Mouse (Mus musculus) spleen, postnatal 14 days (tissue): Measurements from ENCODE around the gene Sept14.
"Not testable (repeated sequence)": the region's sequence is repeated elsewhere in the genome, so short reads cannot be mapped to it uniquely, and the experiment has no call there.

ENCODE experiments used
- DNase-seq, 2 experiments: peaks; one replicate each; pipeline ENCODE4 v3.0.0; 2021 to 2022; ENCODE audit warnings: low spot score in 2 of 2

The Sept14 gene

DNA sequence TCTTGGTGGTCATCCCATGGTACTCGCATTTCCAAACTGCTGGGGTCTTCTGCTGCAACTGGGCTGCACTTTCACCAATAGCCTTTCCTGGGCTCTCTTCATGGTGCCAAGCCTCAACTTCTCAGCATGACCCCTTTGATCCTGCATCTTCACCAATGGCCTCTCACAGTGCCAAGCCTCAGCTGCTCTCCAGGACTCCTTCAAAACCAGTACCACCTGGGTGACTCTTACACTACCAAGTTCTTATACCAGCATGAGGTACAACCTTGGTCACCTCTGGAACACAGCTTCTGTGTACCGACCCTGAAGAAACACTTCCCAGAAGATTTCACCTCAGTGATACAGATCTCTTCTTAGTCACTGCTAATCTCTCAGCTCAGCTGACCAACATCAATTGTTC is at the start of gene Sept14:
Sept14 (minus strand) TSS at position 101 of the 400 bp plus-strand sequence.
- no peak for DNase-seq

DNA sequence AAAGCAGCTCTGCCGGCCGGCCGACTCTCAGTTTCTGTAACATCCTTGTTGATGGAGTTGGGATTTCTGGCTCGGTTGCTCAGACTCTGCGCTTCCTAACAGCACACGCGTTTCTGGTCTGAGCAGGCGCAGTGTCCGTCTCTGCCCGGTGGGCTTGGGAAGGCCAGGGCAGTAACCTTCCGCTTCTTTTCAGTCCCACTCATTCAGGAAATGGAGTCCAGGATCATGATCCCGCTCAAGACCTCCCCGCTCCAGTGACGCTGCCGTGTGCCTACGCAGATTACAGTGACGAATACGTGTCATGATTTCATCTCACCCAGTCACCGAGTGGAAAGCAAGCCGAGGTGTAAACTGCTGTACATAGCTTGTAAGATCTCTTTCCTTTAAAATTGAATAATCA is 48.6 kb upstream of the Sept14 start:
- no peak for DNase-seq

DNA sequence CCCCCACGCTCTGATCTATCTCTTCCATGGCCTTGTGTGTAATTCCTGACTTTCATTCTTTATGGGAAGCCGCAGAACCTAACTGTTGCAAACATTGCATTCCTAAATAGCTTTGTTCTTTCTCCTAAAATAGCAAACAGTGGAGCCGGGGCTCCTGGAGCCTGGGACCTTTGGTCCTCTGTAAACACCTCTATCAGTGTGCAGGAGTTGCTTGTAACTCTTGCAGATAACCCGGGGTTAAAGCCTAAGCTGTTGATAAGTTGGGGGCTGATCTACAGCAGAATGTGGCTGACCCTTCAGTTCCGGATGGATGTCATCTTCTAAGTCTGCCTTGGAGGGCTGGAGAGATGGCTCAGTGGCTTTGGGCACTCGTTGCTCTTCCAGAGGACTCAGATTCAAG is 35.7 kb upstream of the Sept14 start:
- no peak for DNase-seq

DNA sequence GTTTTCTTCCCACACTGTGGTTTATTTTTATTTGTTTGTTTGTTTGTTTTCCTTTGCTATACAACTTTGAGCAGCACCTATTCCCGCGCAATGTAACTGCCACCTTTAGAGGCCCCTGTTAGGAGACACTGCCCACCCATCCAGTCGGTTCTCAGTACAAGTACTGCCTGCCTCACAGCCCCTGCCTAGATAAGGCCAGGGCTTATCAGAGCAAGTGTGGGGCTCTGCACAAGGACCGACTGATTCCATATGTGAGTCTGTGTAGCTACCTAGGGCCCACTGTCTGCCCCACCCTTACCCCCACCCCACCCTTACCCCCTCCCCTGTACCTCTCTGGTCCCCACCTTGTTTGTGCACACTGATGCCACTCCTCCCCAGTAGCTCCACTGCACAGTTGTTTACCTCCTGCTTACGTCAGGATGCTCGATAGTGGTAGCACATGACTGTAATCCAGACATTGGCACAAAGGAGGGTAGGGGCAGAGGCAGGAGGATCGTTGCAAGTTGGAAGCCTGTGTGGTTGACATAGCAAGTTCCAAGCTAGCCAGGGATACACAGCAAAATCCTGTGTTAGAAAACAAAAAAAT is 34.7 kb upstream of the Sept14 start:
- DNase-seq: no peak

DNA sequence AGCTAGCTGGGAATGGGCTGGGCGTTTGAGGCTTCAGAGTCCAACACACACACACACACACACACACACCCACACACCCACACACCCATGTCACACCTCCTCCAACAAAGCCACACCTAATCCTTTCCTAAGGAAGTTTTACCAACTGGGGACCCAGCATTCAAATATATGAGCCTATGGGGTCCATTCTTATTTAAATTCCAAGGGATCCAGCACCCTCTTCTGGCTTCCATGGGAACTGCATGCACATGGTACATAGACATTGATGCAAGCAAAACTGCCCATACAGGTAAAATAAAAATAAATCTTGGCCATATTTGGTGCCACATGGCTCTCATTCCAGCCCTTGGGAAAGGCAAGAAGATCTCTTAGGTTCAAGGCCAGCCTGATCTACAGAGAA is 32.7 kb upstream of the Sept14 start:
- no peak for DNase-seq

DNA sequence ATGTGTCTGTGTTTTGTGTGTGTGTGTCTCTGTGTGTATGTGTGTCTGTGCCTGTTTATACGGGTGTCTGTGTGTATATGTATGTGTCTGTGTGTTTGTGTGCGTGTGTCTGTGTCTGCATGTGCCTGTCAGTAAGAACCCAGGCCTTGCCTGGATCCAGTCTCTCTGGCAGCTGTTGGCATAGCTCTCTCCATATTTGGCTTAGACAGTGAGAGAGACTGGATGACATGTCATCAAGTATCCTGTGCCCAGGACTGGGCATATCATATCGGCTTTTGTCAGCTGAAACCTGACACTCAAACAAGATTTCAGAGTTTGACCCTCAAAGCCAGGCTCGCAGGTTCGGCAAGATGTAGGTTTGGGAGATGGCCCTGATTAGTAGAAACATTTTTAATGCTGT is 22.7 kb upstream of the Sept14 start:
- no peak for DNase-seq

DNA sequence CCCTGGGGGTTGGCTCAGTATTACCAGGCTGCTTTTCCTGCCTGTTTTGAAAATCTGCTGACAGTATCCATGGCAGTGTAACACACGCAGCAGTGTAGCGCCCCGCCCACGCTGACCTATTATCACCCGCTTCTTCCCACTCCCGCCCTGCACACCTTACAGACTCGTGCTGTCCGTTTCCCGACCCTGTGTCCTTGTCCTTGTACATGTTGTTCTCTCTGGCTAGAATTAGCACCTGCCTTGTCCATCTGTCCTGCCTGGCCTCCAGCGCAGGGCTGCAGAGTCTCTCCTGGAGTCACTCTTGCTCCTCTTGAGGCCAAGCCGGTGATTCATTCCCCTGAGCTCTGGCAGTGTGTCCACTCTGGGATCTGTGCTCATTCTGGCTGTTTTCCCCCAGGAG is 22.0 kb upstream of the Sept14 start:
- DNase-seq: no peak

DNA sequence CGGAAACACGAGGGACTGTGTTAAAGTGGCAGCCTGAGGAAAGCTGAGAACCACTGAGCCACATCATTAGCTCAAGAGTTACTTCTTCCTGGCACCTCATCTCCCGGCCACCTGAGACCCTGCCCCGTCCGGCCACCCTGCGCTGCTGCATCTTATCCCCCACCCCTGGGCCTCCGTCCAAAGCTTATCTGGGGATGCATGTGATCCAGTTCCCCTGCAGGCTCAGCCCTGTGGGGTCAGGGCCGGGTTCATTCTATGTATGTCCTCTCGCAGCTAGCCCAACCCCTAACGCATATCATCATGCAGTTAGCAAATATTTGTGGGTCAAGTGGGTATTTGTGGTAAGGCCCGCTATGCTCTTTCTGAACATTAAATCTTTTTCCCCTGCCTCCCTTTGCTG is 21.0 kb upstream of the Sept14 start:
- DNase-seq: no peak

DNA sequence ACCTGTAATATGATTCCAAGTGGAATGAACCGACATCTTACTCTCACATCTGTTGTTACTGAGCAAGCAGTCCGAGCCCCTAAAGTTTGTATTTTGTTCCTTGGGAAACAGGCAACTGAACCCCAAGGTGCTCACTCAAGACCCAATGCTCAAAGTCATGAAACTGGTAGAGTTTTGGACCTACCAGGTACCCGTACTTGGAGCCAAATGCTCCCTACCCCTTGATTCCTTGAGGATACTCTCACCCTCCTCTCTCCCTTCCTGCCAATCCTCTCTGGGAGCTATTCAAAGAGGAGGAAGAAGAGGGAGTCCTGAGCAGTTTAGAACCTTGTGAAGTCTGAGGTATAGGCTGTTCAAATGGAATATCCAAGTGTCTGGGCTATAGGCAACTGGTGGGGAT is 18.5 kb upstream of the Sept14 start:
- DNase-seq: no peak

DNA sequence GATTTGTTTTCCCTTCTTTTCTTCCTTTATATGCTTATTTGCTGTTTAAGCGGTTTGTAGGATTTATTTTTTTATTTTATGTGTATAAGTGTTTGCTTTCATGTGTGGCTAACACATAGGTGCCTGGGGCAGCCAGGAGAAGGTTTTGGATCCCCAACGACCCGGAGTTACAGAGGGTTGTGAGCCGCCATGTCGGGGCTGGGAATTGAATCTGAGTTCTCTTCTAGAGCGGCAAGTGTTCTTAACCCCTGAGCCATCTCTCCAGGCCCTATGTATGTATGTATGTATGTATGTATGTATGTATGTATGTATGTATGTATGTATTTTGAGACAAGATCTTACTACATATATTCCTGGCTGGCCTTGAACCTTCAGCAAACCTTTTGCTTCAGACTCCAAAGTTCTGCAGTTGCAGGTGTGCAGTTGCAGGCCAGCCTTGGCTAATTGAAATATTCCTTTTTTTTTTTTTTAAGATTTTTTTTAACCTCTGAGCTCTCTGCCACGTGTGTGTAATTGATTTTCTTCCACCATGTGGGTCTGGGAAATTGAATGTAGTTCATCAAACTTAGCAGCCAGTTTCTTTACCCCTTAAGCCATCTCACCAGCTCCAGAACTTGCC is 17.6 kb upstream of the Sept14 start:
- peak in 1 of 2 experiments; percentile 12 for DNase-seq

DNA sequence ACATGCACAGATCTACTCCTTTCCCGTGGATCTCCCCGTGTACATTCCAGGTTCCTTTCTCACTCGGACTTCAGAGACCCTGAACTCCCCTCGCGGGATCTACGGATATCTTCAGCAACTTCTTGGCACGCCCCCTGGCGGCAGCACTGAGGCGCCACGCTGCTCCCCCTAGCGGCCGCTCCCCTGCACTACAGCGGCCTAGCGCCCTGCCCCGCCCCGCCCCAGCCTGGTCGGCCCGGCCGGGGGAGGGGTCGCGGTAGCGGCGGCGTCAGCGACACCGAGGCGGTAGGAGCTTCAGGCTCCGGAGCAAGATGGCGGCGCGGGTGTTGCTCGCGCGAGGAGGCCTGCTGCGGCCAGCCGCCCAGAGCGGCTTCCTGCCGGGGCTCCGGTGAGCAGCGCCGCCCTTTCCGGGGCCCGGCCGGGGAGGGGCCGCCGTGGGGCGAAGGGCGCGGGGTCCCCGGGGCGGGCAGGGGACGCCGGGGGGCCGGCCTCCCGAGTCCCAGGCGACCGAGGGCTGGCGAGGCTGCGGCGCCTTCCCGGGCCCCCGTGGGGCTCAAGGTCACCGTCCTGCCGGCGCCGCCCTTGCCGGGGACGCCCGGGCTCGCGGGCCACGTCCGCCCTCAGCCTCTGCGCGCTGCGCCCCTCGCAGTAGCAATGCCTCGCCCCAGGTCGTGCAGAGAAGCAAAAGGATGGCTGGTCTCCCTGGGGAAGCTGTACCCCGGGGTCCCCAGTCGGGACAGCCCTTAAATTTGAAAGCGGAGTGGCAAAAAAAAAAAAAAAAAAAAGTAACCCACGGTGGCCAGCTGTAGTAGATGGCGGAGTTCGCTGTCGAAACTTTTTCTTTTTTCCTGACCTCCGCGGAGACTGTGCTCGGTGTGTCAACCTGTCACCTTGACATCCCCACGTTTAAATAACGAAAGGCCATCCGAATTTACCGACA is 16.8 kb upstream of the Sept14 start, which contains the start of gene Nipsnap2:
Nipsnap2 (plus strand) TSS at position 230 of the 940 bp plus-strand sequence.
- peak; percentile 90 to 91 for DNase-seq

DNA sequence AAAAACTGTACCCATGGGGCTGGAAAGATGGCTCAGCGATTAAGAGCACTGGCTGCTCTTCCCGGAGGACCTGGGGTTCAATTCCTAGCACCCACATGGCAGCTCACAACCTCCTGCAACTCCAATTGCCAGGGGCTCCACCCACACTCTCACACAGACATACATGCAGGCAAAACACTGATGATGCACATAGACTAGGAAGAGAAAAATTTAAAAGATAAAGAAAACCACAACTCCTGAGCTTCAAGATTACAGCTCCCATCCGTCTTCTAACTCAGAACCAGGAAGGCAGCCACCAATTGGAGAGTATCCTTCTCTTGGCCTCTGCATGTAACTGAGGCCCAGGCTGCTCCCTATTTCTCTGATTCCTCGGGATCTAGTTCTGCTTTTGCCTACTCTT is 16.0 kb upstream of the Sept14 start:
- no peak for DNase-seq

DNA sequence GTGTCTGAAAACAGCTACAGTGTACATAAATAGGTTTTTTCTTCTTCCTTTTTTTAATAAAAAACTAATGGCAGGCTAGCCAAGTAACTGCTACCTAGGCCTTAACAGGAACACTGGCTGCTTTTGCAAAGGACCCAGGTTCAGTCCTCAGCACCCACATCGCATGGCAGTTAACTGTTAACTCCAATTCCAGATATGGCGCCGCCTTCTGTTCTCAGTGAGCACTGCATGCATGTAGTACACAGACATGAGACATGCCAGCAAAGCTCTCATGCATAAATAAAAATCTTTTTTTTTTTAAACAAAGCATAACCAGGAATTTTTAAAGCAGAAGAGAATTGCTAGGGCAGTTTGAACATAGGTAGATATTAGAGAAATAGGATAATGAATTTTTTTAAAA is 11.9 kb upstream of the Sept14 start:
- no peak for DNase-seq

DNA sequence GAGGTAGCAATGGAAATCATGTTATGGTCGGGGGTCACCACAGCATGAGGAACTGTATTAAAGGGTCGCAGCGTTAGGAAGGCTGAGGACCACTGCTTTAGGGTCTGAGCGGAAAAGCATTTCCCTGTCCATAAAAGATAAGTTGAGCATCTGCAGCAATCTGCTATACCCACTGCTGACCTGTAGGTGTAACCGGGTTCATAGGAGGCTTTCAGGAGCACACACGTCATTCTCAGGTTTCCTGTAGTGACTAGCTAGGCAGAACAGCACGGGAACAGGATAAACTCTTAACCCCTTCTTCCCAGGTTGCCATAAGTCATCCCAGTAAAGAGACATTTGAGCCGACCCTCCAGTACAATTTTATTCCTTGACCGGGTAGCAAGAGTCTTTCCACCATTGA is 8.7 kb upstream of the Sept14 start:
- DNase-seq: no peak

DNA sequence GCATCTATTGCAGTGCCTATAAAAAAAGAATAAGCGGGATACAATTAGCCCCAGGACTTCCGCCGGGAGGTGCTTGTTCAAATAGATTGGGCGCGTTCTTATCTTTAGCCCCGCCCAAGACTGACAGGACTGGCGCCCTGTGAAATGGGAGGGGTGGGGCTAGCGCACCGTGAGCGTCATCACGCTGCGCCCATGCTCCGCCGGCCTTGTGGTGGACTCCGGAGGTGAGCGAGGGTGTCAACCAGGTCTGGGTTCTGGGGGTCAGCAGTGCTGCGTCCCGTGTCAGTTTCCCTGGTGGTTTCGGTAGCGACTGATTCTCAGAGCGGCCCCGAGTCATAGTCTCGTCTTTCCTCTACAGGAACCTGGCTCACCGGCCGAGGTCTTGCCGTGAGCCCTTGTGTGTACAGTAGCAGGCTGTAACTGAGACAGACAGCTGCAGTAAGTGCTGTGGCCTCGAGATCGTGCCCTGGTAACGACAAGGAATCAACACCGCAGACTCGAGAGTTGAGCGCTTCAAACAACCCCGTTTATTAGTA is 7.1 kb upstream of the Sept14 start, which contains the start of gene Mrps17:
Mrps17 (plus strand) TSS at position 172 of the 536 bp plus-strand sequence.
- peak; percentile 82 to 88 for DNase-seq

DNA sequence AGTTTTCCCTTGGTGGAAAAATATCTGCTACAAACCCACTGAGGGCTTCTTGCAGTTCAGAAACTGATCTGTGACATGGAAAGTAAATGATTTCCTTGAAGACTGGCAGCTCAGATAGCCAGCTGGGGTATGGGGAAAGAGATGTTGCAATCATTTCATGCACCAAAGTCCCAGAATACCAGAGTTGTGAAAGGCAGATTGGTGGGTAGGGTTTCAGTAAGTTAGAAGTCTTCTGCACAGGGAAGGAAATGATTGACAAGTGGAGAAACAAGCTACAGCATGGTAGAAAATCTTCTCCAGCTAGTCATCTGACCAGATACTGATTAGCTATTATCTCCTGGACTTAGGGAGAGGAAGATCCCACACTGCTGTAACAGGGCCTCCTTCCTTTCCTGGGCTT is 4.9 kb downstream of the Sept14 start:
- no peak for DNase-seq

DNA sequence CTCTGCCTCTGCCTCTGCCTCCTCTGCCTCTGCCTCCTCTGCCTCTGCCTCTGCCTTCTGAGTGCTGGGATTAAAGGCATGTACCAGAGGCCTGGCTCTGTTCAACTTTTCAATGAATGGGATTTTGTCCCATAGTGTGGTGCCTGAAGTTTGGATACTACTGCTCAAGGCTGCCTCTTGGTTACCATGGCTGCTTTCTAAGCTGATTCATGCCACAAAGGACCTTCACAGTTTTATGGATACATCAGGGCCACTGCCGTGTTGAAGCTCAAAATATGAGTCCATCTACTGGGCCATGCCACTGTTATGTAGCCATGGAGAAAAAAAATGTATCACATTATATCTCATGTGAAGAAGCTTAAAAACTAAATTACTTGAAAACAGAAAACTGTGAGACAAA is 6.6 kb downstream of the Sept14 start:
- no peak for DNase-seq

DNA sequence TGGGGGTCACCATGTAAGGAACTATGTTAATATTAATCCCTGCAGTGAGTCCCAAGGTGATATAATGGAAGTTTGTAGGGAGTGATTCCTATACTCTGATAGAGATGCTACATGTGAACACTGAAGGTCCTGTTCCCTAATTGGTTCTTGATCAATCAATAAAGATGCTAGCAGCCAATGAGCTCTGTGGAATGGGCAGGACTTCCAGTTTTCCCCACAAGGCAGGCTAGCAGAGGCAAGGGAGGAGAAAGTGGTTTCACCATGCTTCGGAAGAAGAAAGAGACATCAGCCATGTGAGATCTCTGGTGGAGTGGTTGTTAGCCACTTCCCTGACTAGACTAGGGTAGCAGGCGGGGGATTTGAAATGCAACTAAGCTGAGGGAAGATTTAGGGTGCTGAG is 7.8 kb downstream of the Sept14 start:
- no peak for DNase-seq

DNA sequence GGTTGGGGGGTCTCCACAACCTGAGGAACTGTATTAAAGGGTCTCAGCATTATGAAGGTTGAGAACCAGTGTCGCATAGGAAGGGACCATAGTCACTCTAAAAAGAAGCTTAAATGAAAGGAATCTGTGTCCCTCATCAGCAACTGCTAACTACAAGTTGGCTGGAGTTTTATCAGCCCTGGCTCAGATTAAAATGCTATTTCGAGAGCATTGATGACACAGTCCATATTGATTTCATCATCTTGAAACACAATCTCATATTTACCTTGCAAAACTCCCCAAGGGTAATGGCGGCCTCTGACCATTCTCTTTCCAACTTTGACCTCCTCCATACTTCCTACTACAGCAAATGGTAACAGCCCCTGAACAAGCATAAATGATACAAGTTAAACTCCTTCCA is 17.8 kb downstream of the Sept14 start:
- no peak for DNase-seq

DNA sequence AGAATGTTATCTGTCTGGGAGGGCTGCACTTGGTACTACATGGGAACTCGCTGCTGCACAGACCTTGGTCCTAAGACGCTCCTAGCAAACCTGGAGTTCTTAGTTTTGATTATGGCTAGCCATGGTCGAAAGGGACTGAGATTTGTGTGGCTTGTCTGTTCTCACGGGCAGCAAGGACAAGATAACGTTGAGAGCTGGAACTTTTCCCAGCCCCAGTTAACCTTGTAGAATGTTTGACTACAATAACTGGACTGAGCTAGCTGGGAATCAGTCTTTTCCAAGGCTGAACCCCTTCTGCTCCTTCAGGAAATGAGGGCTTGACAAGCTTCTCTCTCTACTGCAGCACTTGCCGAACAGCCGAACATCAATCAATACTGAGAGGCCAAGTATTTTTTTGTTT is 20.7 kb downstream of the Sept14 start:
- DNase-seq: no peak

DNA sequence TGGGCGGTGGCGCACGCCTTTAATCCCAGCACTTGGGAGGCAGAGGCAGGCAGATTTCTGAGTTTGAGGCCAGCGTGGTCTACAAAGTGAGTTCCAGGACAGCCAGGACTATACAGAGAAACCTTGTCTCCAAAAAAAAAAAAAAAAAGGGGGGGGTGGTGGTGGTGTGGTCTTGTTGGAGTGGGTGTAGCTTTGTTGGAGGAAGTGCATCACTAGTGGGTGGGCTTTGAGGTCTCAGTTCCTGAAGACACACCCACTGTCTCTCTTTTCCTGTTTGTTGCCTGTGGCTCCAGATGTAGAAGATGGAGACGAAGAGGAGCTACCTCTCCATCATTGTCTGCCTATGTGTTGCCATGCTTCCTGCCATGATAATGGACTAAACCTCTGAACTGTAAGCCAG is 23.2 kb downstream of the Sept14 start:
- DNase-seq: not testable (repeated sequence)

DNA sequence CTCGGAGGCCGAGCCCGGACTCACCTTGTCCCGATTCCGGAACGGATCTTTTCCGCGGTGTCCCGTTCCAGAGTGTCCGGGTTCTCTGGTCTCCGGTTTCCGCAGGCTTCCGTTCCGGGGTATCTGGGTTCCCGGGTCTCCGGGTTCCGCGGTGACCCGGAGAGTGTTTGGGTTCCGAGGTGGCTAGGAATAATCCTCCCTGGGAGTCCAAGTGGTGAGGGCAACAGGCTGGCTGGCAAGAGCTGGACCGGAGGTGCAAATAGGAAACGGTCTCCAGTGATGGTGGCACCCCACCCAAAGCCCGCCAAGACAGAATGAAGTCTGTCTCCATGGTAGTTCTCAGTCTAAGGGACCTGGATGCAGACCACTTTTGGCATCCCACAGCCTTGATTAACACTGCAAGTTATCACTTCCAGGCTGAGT is 38.3 kb downstream of the Sept14 start, which contains the start of gene Zfp11:
Zfp11 (minus strand) TSS at position 64 of the 423 bp plus-strand sequence.
- peak; percentile 35 to 62 for DNase-seq
